Mouse (Mus musculus): ENCODE measurements around the gene Slc17a7.
"Not testable (repeated sequence)": the region's sequence is repeated elsewhere in the genome, so short reads cannot be mapped to it uniquely, and the experiment has no call there.

Gene Slc17a7

GRCm38 (mm10) chr7:45133446-45134159 is 30.1 kb upstream of the Slc17a7 start:
- DNase-seq (ENCODE audit: low read depth), result no peak

- DNase-seq (ENCODE audit: low read depth), result peak; percentile 79
Observed at GRCm38 (mm10) chr7:45134544-45135026, 29.2 kb upstream of the Slc17a7 start.

- DNase-seq (ENCODE audit: low read depth), result no peak
Observed at GRCm38 (mm10) chr7:45135370-45135769, 28.4 kb upstream of the Slc17a7 start.

- peak; percentile 84 for DNase-seq (ENCODE audit: low read depth)
Observed at GRCm38 (mm10) chr7:45135993-45136567, 27.7 kb upstream of the Slc17a7 start, which contains the start of the genes Gm45713 and Flt3l. TSS of gene Gm45713 (minus strand) at chr7:45136231. TSS of gene Flt3l (minus strand) at chr7:45136432.

GRCm38 (mm10) chr7:45137171-45138006 is 26.4 kb upstream of the Slc17a7 start:
- DNase-seq (ENCODE audit: low read depth), result no peak

GRCm38 (mm10) chr7:45138403-45138802 is 25.3 kb upstream of the Slc17a7 start:
- no peak for DNase-seq (ENCODE audit: low read depth)

GRCm38 (mm10) chr7:45139904-45140723 is 23.6 kb upstream of the Slc17a7 start:
- DNase-seq (ENCODE audit: low read depth), result no peak

GRCm38 (mm10) chr7:45141319-45141718 is 22.4 kb upstream of the Slc17a7 start:
- DNase-seq (ENCODE audit: low read depth), result no peak

GRCm38 (mm10) chr7:45141914-45142313 is 21.8 kb upstream of the Slc17a7 start:
- DNase-seq (ENCODE audit: low read depth), result no peak

GRCm38 (mm10) chr7:45144368-45145174 is 19.2 kb upstream of the Slc17a7 start:
- DNase-seq (ENCODE audit: low read depth), result no peak

GRCm38 (mm10) chr7:45145460-45145859 is 18.3 kb upstream of the Slc17a7 start:
- no peak for DNase-seq (ENCODE audit: low read depth)

GRCm38 (mm10) chr7:45147267-45147666 is 16.5 kb upstream of the Slc17a7 start:
- DNase-seq (ENCODE audit: low read depth), result no peak

GRCm38 (mm10) chr7:45147899-45148298 is 15.8 kb upstream of the Slc17a7 start:
- no peak for DNase-seq (ENCODE audit: low read depth)

GRCm38 (mm10) chr7:45148534-45149098 is 15.1 kb upstream of the Slc17a7 start:
- DNase-seq (ENCODE audit: low read depth), result no peak

GRCm38 (mm10) chr7:45149545-45149944 is 14.2 kb upstream of the Slc17a7 start:
- DNase-seq (ENCODE audit: low read depth), result no peak

GRCm38 (mm10) chr7:45150321-45150720 is 13.4 kb upstream of the Slc17a7 start:
- no peak for DNase-seq (ENCODE audit: low read depth)

GRCm38 (mm10) chr7:45151303-45151702 is 12.4 kb upstream of the Slc17a7 start:
- DNase-seq (ENCODE audit: low read depth), result no peak

GRCm38 (mm10) chr7:45153052-45153451 is 10.7 kb upstream of the Slc17a7 start:
- DNase-seq (ENCODE audit: low read depth), result not testable (repeated sequence)

- no peak for DNase-seq (ENCODE audit: low read depth)
Observed at GRCm38 (mm10) chr7:45153586-45153985, 10.2 kb upstream of the Slc17a7 start.

Data from c-Kit-positive CD71-negative TER-119-negative erythroid progenitor cells, embryonic 14.5 days (primary cell).